Mouse (Mus musculus) B cell, adult 2 months (primary cell): ENCODE data around the gene St6galnac3.

Experiments
- DNase-seq, 2 experiments: peaks; one replicate each; pipeline ENCODE4 v3.0.0; 2022

St6galnac3 gene

DNA sequence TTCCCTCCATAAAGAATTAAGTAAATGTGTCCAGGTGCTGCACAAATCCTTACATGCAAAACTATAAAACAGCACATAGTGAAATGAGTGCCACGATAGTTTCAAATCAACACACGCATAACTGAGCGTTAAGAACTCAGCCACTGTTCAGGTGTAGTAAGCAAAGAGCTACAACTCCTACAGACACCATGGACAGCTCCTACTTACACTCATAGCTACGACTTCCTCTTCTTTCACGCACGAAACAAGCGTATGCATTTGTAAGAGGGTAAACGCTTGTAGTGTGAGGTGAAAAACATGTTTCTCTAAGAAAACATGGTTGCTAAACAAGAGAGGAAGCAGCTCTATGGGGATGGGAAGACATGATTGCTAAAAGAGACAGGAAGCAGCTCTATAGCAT lies 457.6 kb downstream of the St6galnac3 start:
- DNase-seq: no peak

DNA sequence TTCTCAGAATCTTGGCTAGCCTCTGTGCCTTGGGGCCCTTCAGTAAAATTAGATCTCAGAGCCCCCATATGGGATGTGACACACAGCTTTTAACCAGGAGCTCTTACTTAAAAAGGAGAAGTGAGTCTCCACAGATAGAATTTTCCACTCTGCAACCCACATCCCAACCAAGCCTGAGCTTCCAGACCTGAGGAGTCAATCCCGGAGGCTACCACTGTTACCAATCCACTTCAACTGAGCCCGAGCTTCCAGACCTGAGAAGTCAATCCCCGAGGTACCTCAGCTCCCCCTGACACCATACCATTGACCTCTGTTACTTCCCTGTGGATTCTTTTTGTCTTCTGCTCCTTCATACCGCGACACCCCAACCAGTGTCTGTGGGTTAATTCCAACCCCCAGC lies 463.0 kb downstream of the St6galnac3 start:
- no peak for DNase-seq

DNA sequence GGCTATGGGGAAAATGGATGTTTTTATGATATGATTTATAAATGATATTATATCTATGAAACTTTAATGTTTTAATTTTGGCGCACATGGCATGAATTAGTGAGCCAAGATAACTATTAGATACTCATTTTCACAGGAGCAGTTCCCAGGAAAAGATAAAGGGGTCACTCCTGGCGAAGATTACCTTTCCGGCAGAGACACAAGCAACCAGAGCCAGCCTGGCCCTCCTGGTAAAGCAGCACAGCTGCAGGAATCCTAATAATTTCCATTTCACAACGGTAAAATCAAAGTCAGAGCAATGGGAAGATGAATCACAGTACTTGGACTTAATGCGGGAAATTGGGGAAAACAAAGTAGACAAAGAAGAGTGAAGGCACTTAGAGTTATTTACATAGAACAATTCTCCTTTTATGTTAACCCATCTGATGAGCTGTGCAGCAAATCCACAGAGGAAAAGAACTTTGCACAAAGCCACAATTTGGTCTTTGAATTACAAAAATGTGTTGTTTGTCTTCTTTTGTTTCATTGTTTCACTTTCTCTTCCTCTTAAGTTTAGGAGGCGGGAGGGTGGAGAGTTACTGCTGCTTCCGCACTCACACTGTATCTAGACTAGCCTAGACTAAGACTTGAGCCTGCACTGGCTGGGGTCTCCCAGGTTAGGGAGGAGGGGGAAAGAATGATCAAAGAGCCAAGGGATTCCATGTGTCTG lies 464.6 kb downstream of the St6galnac3 start:
- peak in 1 of 2 experiments; percentile 16 for DNase-seq

DNA sequence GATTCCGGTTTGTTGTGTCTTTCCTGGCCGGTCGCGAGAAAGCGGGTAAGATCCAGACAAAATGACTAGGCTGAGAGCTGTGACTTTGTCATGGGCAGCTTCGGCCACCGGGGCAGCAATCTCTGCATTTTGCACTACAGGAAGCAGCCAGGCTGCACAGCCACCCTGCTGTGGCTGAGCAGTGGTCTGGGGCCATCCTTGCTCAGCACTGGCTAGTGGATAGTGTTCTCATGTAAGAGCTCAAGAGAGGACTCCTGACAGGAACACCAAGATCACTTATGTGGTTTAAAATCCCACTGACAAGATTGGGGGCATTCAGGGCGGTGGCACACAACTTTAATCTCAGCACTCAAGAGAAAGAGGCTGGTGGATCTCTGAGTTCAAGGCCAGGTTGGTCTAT lies 469.1 kb downstream of the St6galnac3 start:
- no peak for DNase-seq

DNA sequence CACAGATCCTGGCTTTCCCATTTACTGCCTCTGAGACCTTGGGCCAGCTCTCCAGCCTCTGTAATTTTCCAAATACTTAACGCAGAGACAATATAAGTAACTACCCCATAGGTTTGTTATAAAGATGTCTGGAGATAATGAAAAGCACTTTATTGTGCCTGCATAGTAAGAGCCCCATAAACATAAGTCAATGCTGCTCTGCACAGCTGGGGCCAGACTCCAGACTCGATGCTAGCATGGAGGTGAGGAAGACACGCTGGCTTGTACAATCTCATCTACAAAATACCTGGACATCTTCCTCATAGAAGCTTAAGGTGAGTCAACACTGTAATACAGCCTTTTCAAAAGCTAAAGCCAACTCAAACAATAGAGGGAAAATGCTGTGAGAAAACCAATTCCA lies 473.3 kb downstream of the St6galnac3 start:
- no peak for DNase-seq

DNA sequence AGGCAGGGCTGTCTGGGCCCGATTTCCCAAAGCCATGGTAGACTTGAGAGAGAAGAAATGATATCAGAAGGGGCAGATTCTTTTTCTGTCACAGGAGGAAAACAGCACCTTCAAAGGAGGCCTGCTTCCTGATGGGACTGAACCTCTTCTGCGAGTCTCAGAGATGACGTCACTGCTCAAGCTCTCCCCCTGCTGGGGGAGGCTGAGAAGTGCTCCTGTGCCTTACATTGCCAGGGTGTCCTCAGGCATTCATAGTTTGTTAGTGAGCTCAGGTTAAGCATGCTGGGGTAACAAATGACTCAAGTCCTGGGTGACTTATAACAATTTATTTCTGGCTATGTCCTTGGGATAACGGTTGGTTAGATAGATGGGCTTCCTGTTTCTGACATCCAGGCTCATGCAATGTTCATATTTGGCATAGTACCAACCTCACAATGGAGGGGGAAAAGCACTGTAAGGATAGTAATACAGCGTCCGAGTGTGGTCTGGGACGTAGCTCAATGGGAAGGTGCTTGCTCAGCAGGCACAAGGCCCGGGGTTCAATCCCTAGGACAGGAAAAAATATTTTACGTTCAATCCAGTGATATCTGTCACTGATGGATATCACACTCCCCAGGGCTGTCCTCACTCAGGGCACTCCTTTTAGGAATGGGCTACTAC lies 474.2 kb downstream of the St6galnac3 start:
- DNase-seq: peak; percentile 89 to 90

DNA sequence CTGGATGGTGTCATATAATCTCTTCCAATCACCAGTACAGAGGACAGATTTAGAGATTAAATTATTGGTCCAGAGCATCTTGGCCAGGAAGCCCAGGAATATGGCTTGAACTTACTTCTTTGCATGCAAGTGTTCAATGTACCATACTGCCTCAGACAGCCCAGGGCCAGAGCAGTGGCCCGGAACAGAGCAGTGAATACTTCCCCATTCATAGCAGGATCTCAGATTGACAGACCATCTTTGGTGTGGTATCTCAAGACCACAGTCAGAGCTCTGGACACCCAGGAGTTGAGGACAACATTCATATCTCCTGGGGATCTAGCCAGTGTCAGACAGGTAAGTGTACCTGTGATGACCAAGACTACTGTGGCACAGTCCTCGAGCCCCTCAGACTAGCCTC lies 476.1 kb downstream of the St6galnac3 start:
- DNase-seq: peak; percentile 31 to 42

DNA sequence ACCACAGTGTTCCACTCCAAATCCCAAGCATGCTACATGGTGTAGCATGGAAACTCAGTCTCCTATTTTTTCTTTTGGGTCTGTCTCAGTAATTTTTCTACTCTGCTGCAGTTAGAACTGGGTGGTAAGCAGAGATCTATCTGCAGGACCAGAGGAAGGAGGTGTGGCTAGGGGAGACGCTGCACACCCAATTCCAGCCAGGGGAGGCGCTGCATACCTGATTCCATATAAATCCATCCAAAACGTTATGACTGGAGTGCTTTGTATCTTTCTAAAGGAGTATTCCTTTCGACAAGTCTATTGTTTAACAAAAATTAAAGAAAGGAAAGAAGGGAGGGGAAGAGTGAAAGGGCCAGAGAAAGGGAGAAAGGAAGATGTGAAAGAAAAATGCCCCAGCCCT lies 476.9 kb downstream of the St6galnac3 start:
- no peak for DNase-seq

DNA sequence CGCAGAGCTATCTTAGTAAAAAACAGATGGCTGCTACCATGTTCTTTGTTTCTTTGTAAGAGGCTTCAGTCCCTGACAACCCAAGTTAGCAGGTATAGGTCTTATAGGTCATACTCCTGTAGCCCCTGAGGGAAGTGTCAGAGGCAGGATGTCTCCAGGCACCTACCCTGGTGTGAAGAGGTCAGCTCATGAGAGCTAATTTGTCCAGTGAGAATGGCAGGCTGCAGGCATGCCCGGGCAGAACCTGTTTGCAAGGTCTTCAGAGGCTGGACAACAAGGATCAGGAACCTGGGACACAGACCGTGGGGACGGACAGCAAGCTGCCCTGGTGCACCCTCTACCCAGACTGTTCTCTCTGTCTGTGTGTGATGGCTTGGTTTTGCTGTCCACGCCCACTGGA lies 482.4 kb downstream of the St6galnac3 start:
- DNase-seq: no peak

DNA sequence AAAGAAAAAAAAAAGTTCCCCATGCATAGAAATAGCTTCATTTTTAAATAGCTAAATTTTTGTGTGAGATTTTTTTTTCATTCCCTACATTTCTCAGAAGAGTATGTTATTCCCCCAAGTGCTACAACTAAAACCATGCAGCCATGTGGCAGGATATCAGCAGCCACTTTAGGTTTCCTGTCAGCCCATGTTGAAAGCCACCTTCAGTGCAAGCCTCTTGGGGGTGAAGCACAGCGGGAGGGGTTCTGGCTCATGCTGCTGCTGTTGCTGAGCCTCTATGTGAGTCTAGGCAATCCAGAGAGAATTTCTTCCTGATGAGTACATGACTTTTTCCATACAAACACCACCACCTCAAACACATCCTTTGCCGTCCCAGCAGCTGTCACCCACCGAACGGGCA lies 483.8 kb downstream of the St6galnac3 start:
- no peak for DNase-seq

DNA sequence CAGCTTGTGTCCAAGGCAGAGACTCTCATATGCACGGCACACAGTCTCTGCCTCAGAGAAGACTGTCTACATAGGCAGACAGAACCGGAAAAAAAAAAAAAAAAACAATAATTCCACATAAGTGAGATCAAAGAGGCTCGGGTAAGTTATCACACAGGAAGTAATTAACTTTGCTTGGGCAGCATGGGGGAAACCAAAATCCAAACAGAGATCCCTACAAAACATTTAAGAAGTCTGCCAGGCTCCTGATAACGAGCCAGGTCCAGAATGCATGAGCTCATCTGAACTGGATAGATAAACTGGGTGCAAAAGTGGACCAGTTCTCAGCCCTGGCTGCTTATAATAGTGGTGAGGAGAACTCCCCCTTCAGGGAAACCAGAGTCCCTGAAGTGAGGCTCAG lies 484.6 kb downstream of the St6galnac3 start:
- DNase-seq: no peak

DNA sequence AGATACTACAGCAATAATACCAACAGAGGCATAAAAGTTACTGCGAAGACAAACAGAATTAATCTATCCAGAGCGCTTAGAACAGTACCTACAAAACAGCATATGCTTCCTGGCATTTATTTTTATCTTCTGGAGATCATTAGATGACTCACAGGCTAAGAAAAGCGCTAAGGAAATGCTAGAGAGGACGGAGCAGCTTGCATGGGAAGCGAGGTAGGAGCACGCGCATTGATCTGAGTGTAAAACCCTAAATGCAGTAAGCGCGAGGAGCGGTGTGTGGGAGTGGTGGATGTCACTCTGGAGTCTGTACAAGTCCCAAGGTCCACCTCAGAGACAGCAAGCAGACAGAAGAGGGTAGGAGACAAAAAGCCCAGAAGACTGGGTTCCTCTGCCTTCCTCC lies 486.6 kb downstream of the St6galnac3 start:
- DNase-seq: no peak

DNA sequence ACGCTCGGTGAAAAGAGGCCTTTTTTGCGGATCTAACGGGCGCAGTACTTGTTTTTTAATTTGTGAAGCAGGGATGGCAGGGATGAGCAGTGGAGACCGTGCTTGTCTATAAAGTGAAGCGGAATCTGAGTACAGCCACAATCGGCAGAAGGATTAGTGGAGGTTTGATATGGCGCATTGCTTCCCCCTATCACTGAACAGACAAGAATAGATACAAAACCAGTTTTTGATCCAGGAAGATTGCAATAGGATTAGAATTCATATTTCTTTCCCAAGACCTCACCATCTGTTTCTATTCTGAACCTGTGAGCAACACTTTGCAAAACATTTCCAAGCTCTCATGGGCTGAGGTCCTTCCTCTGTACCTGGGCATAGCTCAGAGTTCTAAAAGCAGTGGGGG lies 488.7 kb downstream of the St6galnac3 start:
- DNase-seq: no peak

DNA sequence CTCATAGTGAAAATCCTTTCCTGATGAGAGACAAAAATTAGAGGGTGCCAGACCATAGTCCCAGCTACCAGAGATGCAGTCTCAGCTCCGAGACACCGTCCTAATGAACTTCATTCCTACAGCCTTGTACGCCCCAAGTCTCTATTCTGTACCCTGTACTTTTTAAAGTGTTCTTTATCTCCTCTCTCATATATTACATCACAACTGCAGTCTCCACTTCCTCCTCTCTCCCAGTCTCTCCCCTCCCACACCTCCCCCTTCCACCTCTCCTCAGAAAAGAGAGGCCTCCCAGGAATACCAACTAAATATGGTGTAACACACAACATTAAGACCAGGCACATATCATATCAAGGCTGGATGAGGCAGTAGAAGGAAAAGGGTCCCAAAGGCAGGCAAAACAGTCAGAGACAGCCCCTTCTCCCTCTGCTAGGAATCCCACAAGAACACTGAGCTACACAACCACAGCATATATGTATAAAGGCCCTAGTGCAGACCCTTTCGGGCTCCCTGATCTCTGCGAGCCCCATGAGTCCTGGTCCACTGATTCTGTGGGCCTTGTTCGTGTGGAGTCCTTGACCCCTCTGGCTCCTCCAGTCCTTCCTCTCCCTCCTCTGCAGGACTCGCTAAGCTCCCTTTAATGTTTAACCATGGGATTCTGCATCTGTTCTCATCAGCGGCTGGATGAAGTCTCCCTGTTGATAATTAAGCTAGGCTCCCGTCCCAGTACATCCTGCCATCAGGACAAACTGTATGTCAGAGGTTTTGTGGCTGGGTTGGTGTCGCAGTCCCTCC lies 502.2 kb downstream of the St6galnac3 start:
- no peak for DNase-seq

DNA sequence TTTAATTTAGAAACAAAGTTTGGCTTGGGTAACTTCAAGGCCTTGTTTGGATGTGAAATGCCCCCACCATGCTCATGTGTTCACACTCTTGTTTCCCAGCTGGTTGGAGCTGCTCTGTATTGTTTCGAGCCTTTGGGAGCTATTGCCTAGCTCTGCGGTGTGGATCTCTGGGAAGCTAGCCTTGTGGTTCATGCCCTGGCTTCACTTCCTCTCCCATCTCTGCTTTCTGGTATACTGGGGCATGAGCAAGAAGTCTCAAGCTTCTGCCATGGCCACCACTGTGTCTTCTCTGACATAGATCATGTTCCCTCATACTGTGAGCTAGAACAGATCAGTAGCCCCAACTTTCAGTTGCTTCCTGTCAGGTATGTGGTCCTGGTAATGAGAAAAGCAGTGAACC lies 505.6 kb downstream of the St6galnac3 start:
- DNase-seq: no peak

DNA sequence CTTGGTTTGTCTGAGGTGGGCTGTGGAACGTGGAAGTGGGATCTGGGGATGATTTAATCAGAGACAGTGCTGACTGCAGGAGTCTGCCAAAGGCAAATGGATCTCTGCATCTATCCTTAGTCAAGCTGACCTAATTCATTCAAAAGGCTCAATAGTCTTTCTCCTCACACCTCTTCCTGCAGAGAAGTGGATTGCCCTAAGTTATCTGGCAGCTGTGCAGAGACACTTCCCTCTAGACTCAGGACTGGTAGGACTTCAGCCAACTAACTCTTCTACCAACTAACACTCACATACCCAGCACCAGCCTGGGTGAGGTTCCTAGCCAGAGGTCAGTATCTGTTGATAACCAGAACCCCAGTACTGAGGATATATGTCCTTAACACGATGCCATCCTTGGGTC lies 516.8 kb downstream of the St6galnac3 start:
- DNase-seq: no peak

DNA sequence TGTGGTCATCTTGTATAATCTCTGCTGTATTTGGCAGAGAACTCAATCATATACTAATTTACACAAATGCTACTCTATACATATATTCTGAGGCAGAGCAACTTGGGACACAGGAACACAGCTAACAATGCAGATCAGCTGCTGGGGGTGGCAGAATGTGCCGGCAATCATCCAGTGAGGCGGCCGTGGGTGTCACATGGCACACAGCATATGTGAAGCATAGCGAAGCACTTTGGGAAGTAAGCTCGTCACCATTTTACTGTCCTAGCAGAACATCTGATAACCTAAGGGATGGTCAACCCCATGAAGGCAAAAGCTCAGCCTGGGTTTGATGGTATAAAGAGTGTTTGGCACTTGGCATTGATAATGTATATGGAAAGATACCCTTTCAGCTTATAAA lies 520.9 kb downstream of the St6galnac3 start:
- DNase-seq: no peak

DNA sequence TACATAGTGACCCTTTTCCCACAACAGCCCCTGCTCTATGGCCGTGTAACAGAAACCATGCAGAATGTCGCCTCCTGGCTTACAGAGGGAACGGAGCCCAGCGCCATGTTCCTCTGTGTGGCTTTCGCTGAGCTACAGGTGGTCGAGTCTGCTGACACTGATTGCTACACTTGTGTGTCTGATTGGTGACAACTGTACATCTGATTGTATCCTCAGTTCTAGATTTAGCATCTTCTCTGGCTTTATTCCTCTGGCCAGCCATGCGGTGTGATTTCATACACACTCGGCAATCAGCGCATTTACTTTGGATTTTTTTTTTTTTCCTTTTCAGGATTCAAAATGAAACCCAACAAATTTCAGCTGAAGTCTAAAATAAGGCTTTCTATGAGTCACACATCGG lies 523.1 kb downstream of the St6galnac3 start:
- DNase-seq: no peak

DNA sequence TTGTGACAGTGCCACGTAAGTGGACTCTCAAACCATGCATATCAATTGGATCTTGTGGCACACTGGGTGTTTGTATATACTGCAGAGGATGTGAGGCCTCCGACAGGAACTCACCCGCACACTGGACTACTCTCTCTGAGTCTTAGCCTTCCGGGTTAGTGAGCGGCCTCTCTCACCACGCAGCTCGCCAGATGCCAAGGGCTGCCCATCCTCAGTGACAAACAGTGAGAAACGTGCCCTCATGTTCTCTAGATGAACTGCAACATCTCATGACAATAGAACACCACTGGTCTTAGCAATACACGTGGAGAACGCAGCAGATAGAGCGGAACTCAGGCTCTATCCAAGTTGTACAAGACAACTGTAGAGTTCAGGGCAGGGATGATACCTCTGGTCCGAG lies 524.2 kb downstream of the St6galnac3 start:
- DNase-seq: no peak

DNA sequence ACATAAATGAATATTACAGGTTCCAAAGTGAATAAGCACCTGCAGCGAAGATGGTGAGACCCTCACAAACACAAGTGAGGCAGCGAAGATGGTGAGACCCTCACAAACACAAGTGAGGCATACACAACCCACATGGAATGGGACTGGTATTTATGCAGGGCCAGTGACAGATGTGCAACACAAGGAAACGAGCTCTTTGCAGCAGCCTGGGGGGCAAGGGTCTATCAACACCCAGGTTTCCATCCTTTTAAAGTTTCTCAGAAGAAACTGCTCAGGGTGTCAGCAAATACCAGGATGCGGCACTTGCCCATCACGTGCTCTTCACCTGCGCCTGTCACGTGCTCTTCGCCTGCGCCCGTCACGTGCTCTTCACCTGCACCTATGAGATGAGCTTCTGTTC lies 524.9 kb downstream of the St6galnac3 start:
- no peak for DNase-seq

DNA sequence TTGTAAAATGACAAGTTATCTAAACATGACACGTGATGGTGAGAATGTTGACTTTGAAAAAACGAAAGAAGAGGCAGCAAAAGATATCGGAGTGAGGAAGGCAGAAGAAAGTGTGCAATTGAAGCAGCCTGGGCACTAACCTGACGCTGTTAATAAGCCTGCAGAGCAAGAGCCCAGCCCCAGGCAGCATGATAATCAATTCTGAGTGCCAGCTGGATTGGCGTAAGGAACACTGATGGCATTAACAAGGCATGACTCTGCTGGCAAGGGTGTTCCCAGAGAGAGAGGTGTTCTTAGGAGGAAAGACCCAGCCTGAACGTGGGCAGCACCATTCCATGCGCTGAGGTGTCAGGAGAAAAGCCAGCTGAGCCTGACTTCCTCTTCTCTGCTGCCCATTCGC lies 525.7 kb downstream of the St6galnac3 start:
- DNase-seq: no peak

DNA sequence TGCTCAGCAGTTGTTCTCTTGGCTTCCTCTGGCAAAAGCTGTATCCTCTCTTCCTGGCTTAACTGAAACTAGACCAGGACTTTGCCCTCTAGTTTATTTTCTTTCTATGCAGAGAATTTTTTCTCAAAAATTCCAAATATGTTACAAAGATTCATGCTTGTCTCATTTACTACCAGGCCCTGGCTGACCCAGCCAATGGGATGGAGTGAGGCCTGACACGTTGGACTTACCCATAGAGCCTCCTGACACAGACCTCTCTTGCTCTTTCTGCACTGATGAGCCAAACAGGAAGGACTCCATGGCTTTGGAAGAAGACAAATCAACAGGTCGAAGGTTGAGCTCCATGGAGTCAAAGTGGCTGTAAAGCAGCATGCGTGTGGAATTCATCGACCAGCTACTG lies 526.5 kb downstream of the St6galnac3 start:
- no peak for DNase-seq

DNA sequence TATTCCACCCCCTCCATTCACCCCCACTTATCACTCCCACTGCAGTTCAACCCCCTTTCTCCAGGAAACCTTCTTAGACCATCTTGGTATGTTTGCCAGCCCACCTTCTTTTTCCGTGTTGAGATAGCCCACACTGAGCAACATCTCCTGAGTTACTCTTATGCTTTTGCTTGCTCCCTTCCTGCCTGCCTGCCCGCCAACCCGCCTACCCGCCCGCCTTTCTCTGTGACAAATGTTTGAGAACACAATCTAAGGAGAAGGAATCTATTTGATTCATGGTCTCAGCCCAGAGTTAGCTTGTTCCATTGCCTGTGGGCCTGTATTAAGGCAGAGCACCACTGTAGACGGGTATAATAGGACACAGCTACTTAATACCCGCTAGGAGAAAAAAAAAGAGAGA lies 531.9 kb downstream of the St6galnac3 start:
- no peak for DNase-seq

DNA sequence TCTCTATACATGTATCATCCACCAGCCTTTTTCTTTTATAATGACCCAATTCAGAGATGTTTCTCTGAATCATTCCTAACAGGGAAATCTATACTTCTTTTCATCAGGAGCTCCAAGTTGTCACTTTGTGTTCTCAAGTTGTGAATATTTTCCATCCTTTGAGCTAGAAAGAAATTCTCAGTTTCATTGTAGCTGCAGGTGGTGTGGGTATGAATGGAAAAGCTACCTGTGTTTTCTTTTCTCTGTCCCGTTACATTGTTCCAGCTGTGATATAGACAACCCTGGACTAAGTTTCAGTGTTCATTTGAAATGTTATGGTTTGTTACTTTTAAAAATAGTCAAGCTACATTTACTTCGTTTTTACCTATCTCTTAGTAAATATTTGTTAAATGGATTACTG lies 534.2 kb downstream of the St6galnac3 start:
- no peak for DNase-seq
